Mouse (Mus musculus) thymus, adult 2 months (tissue): ENCODE measurements around the gene Sobp. TPM values are rescaled to one million over a fixed set of nuclear protein-coding genes. Genes with fewer than 3 reads are reported as not detected.

Experiments
- DNase-seq: peaks from one replicate; pipeline ENCODE4 v3.0.0; 2021
- H3K27ac ChIP-seq: fragments of 200-500 bp; 2 replicates; pipeline ENCODE4 v1.5.1; 2012; ENCODE audit warnings: low read length, control low read depth; ENCODE audit not compliant: control insufficient read depth, insufficient read depth
- H3K27me3 ChIP-seq: fragments of 200-500 bp; 2 replicates; pipeline ENCODE4 v1.6.1; 2012; ENCODE audit warnings: mild to moderate bottlenecking, low read length, moderate library complexity, mixed read lengths; ENCODE audit not compliant: control insufficient read depth, insufficient read depth
- H3K36me3 ChIP-seq: fragments of 200-500 bp; 2 replicates; pipeline ENCODE4 v1.6.1; 2012; ENCODE audit warnings: mild to moderate bottlenecking, low read length, moderate library complexity; ENCODE audit not compliant: control insufficient read depth, insufficient read depth
- H3K4me1 ChIP-seq: fragments of 200-500 bp; replicated peaks from 2 replicates; pipeline ENCODE4 v1.6.1; 2012; ENCODE audit warnings: low read length; ENCODE audit not compliant: control insufficient read depth, insufficient read depth
- H3K4me3 ChIP-seq: fragments of 200-500 bp; 2 replicates; pipeline ENCODE4 v1.5.1; 2012; ENCODE audit warnings: mild to moderate bottlenecking, low read length, control low read depth, moderate library complexity; ENCODE audit not compliant: control insufficient read depth, insufficient read depth
- CTCF ChIP-seq: fragments of 200-500 bp; IDR thresholded peaks from 2 replicates; pipeline ENCODE4 v1.5.1; 2012; ENCODE audit warnings: mild to moderate bottlenecking, control low read depth, low read length, moderate library complexity, borderline replicate concordance; ENCODE audit not compliant: control insufficient read depth, poor library complexity, insufficient read depth; ENCODE audit errors: extremely low read depth
- POLR2A ChIP-seq: fragments of 200-500 bp; IDR thresholded peaks from 2 replicates; pipeline ENCODE4 v1.6.1; 2012; ENCODE audit warnings: mild to moderate bottlenecking, low read length, control low read depth, moderate library complexity; ENCODE audit not compliant: control insufficient read depth, poor library complexity, insufficient read depth; ENCODE audit errors: extremely low read depth
- WGBS: fragments of 180-500 bp; shearing (Covaris S2); methylation state at CpG from one replicate; pipeline ENCODE4 v1.1.7; 2018; 5-methylcytosine and 5-hydroxymethylcytosine counted together
- polyA plus RNA-seq: library from polyadenylated mRNA; depleted of rRNA; stranded (reverse); fragments of >200 nt; gene quantifications from 2 replicates; pipeline ENCODE4 v1.2.3, GENCODE M21; 2012

Gene Sobp
- polyA plus RNA-seq, 1 experiment: 0.40 TPM

DNA sequence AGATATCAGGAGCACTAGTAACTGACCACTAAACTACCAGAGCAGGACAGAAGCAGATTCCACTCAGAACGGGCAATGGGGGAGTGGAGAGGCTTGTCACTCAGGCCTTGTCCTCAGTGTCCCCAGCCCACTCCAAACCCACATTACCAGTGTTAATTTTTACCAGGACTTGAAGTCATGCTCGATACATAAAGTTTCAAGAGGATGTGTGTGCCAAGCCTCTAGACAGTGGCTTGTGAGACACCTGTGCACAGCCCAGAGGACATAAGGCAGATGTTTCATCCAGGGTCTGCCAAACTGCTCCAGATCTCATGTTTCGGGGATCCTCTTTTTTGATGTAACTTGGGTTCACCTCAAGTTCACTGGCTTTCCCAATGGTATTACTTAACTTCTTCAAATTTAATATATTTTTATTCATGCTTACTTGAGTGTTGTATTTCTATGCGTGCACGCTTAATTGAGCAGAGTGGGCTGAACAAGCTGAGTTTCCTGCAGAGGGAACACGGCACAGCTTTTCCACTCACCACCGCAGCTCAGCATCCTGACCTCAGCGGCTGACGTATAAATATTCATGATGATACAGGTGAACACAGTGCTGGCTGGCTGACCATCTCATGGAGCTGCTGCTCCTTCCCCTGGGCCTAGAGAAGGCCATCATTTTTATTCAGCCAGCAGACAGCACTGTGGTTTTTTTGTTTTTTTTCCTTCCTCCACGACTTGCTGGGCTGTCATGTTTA, 131.6 kb downstream of the Sobp start:
- Histone ChIP-seq H3K4me3 (no peak overlapping the region), H3K27ac (no peak overlapping the region), H3K27me3 (no peaks in the 10 kb centered on the region), H3K36me3 (no peaks in the 10 kb centered on the region), H3K4me1 (no peaks in the 10 kb centered on the region)
- no peak for TF ChIP-seq CTCF
- TF ChIP-seq POLR2A: no peak
- no peak for DNase-seq
- 78% methylated on average over 10 of the region's 10 CpGs for WGBS

DNA sequence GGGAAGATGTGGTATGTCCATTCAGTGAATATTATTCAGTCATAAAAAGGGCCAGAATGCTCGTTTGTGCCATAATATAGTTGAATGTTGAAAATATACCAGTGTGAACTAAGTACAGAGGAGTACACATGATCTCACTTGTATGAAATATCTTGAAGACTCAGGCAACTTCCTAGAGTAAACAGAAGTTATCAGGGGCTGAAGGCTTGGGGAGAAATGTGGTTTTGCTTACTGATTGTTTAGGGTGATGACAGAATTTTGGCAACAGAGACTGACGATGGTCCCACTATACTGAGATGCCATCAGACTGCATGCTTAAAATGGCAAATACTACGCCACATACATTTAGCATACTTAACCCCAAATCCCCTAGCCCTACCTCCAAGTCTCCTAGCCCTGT, 132.5 kb downstream of the Sobp start:
- no peaks in the 10 kb centered on the region for H3K27me3 ChIP-seq

DNA sequence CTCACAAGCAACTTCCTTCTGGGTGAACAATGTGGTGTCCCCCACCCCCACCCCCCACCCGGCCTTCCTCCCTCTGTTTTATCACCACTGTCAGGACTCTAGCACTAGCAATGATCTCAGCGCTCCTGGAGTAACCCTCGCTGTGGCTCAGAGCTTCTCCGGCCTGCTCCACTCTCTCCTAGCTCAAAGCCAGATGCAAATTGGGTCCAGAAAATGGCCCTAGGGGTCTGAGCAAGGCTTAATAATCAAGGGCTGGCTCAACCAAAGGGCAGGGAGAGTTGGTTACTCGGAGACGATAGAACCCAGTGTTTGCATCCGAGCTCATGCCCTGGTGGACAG, 136.9 kb downstream of the Sobp start:
- TF ChIP-seq CTCF (no peak), POLR2A (no peak)
- Histone ChIP-seq H3K27ac (no peak overlapping the region), H3K36me3 (no peaks in the 10 kb centered on the region), H3K4me1 (no peaks in the 10 kb centered on the region), H3K27me3 (no peaks in the 10 kb centered on the region), H3K4me3 (no peak overlapping the region)
- WGBS: 83% methylated on average over 7 of the region's 7 CpGs
- DNase-seq: no peak

More for the DNA sequence above, 132.5 kb downstream of the Sobp start:
- TF ChIP-seq POLR2A (no peak), CTCF (no peak)
- H3K4me1 ChIP-seq: no peaks in the 10 kb centered on the region
- no peak overlapping the region for H3K27ac ChIP-seq
- no peaks in the 10 kb centered on the region for H3K36me3 ChIP-seq
- WGBS: 94% methylated on average over 3 of the region's 3 CpGs
- no peak overlapping the region for H3K4me3 ChIP-seq
- DNase-seq: no peak

DNA sequence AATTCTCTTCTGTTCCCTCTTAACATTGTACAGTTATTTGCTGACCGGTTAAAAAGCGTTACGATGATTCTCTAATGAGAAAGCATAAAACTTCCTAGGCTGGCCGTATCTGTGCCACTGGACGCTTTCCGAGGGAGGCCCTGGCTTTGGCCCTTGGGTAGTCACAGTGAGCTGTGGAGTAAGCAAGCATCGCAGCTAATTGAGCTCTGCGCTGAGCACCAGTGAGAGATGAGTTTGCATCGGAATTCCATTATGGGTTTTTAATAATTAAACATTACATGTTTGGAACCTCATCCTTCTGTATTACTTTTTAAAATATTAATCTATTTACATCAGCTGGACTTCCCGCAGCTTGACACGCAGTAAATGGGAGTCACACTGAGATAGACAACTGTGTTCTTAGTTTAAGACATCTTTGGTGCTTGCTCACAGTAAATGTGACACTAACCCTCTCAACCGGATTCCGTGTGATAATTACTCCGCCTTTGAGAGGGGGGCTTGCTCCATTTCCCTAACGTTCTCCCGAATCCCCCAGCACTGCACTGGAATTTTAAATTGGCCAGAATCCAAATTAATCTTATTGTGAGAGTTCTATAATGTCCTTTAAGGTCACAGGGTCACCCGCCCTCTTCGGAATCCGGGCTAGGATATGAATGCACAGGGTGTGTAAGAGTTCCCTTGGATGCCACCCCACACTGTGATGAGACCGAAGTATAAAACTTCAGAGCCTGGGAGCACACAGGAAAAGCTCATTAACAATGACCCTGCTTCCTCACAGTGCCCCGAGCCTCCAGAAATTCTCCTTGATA, 137.5 kb downstream of the Sobp start:
- no peak for TF ChIP-seq POLR2A
- no peak for TF ChIP-seq CTCF
- no peak overlapping the region for H3K27ac ChIP-seq
- H3K27me3 ChIP-seq: no peaks in the 10 kb centered on the region
- H3K4me3 ChIP-seq: no peak overlapping the region
- no peaks in the 10 kb centered on the region for H3K4me1 ChIP-seq
- no peaks in the 10 kb centered on the region for H3K36me3 ChIP-seq
- DNase-seq: no peak
- 89% methylated on average over 21 of the region's 21 CpGs for WGBS

DNA sequence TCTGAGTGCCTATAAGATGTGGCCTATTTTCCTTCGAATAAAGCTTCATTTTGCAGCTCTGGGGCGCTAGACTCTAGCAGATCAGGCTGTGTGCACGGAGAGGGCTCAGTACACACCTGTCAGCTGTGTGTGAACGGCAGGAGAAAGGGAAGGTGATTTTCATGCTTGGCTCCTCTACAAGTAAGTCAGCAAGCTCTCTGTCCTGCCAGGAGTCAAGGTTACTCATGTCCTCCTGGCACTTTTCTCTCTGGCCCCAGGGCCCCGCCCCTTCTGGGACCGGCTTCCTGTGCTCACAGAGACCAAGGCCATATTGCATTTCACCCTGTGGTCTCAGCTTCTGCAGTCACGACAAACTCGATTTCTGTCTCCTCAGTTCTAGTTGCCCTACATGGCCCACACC, 138.8 kb downstream of the Sobp start:
- Histone ChIP-seq H3K27ac (no peak overlapping the region), H3K4me3 (no peak overlapping the region), H3K4me1 (no peaks in the 10 kb centered on the region), H3K36me3 (no peaks in the 10 kb centered on the region), H3K27me3 (no peaks in the 10 kb centered on the region)
- no peak for DNase-seq
- no peak for TF ChIP-seq CTCF
- TF ChIP-seq POLR2A: no peak
- 62% methylated on average over 8 of the region's 8 CpGs for WGBS

DNA sequence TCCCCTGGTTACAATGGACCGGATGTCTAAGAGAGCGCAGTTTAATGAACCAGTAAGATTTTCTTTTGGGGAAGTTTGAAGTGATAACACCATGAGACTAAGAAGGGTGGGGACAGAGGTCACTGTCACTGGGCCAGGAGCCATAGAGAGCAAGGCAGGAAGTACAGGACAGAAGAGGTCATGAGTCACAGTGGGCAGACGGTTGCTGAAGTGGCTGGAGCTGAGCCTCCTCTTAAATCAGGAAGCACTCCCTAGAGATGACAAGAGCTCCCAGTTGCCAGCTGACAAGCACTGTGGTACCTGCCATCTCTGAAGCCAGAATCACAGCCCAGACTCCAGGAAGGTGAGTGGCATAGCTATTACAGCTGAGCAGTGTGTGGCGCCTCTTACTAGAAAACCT, 139.5 kb downstream of the Sobp start:
- TF ChIP-seq CTCF (no peak), POLR2A (no peak)
- 64% methylated on average over 4 of the region's 4 CpGs for WGBS
- no peaks in the 10 kb centered on the region for H3K36me3 ChIP-seq

More for the DNA sequence above, 139.5 kb downstream of the Sobp start:
- no peaks in the 10 kb centered on the region for H3K27me3 ChIP-seq
- DNase-seq: no peak
- H3K4me1 ChIP-seq: no peaks in the 10 kb centered on the region
- H3K27ac ChIP-seq: no peak overlapping the region
- no peak overlapping the region for H3K4me3 ChIP-seq
